ENCODE assay signal across 8 mouse cellular contexts in the genomic region with DNA sequence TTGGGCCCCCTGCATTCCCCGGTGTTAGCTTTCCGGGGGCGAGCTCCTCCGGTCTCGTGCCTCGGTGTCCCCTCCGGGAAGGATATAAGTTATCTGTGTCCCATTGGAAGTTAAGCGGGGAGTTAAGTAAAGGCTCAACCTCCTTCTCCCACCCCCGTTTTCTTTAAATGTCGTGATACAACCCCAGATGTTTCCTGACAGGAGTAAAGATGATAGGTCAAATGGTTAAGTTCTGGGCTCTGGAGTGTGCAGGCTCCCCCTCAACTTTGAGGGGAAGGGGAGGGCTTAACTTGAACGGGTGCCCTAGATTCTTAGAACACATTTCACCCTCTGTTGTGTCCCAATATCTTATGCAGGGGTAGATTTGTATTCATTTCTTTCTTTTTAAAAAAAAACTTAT. TPM values are rescaled to one million over a fixed set of nuclear protein-coding genes. Genes with fewer than 3 reads are reported as not detected.
DNase-seq lines count a peak whose midpoint lies in the region; ATAC-seq and TF ChIP-seq lines count a peak whose summit lies in the region.

No protein-coding gene starts in this region.

- H3K4me3 ChIP-seq in kidney, adult 2 months (ENCODE audit: insufficient read depth, low read depth, low read length): peak overlapping the region; percentile 89
- H3K4me3 ChIP-seq in hindbrain, embryonic 11.5 days (ENCODE audit: low read depth, low read length): peak overlapping the region; percentile 64
- peak overlapping the region; percentile 95 for H3K4me3 ChIP-seq in midbrain, embryonic 12.5 days

- H3K36me3 ChIP-seq in kidney, adult 2 months (ENCODE audit: control insufficient read depth, insufficient read depth, low read length): no peaks in the 10 kb centered on the region; the same call in 1 of the 2 replicates
- H3K36me3 ChIP-seq in hindbrain, embryonic 11.5 days (ENCODE audit: control insufficient read depth, insufficient read depth, low read length): peaks cover 10% of the 10 kb centered on the region; the same call in 1 of the 2 replicates
- peaks cover 47% of the 10 kb centered on the region for H3K36me3 ChIP-seq in midbrain, embryonic 12.5 days

- 0% methylated on average over 11 of the region's 11 CpGs for WGBS in kidney, adult 2 months
- WGBS in hindbrain, embryonic 11.5 days: 2% methylated on average over 11 of the region's 11 CpGs
- 0% methylated on average over 11 of the region's 11 CpGs for WGBS in midbrain, embryonic 12.5 days

- TF ChIP-seq CTCF in kidney, adult 2 months (conservative IDR thresholded peaks at IDR 0.05; ENCODE audit: insufficient read depth, insufficient read length, low read depth, low read length): no peak

- H3K27ac ChIP-seq in kidney, adult 2 months (ENCODE audit: insufficient read depth, low read depth, low read length): no peak overlapping the region
- H3K27ac ChIP-seq in hindbrain, embryonic 11.5 days (ENCODE audit: low read depth, low read length): 0 out of 2 replicates have a peak overlapping the region, but pooled peaks have one; percentile 60
- H3K27ac ChIP-seq in midbrain, embryonic 12.5 days (replicated peaks): peak overlapping the region; percentile 78

- no peak for ATAC-seq in hindbrain, embryonic 11.5 days (ENCODE audit: low FRiP score)
- ATAC-seq in midbrain, embryonic 12.5 days (ENCODE audit: low FRiP score, low read depth): 0 out of 2 replicates have a peak, but pooled peaks have one; percentile 0

- no peaks in the 10 kb centered on the region for H3K27me3 ChIP-seq in kidney, adult 2 months (replicated peaks; ENCODE audit: control insufficient read depth, insufficient read depth, low read length)
- H3K27me3 ChIP-seq in hindbrain, embryonic 11.5 days (ENCODE audit: control insufficient read depth, insufficient read depth, low read length): no peaks in the 10 kb centered on the region
- H3K27me3 ChIP-seq in midbrain, embryonic 12.5 days: no peaks in the 10 kb centered on the region

- H3K9me3 ChIP-seq in hindbrain, embryonic 11.5 days (ENCODE audit: control insufficient read depth, low read length): no peaks in the 10 kb centered on the region
- no peaks in the 10 kb centered on the region for H3K9me3 ChIP-seq in midbrain, embryonic 12.5 days

- peak overlapping the region; percentile 76 for H3K9ac ChIP-seq in hindbrain, embryonic 11.5 days (ENCODE audit: low read depth, low read length)
- H3K9ac ChIP-seq in midbrain, embryonic 12.5 days (replicated peaks): peak overlapping the region; percentile 89

- 0 out of 2 replicates have a peak, but pooled peaks cover 4% of the 10 kb centered on the region for H3K4me1 ChIP-seq in kidney, adult 2 months (ENCODE audit: control insufficient read depth, insufficient read depth, low read length)
- H3K4me1 ChIP-seq in hindbrain, embryonic 11.5 days (replicated peaks; ENCODE audit: control insufficient read depth, insufficient read depth, low read length): peaks cover 2% of the 10 kb centered on the region; the same call in 1 of the 2 replicates
- peaks cover 33% of the 10 kb centered on the region for H3K4me1 ChIP-seq in midbrain, embryonic 12.5 days

- H3K4me2 ChIP-seq in hindbrain, embryonic 11.5 days (replicated peaks; ENCODE audit: low read depth, low read length): peak overlapping the region; percentile 36
- H3K4me2 ChIP-seq in midbrain, embryonic 12.5 days (replicated peaks): peak overlapping the region; percentile 69

- DNase-seq in kidney, adult 2 months: no peak
- DNase-seq in kidney, adult 11 months: no peak
- DNase-seq in NIH3T3 (ENCODE audit: low read depth): peak; percentile 14
- DNase-seq in hindbrain, embryonic 11.5 days (ENCODE audit: low spot score): no peak
- no peak for DNase-seq in spleen, adult 12 weeks (ENCODE audit: low spot score)
- no peak for DNase-seq in layer of hippocampus, adult 8-10 months (ENCODE audit: low spot score in 2 of 2)
- DNase-seq in frontal cortex, adult 2 months (ENCODE audit: extremely low spot score in 1 of 2, low spot score in 1 of 2): no peak

- TF ChIP-seq POLR2A in kidney, adult 2 months (IDR thresholded peaks at IDR 0.05; ENCODE audit: low read depth, low read length): no peak

RNA-seq across cellular contexts. Expression of a gene that starts 0.8 kb away (rescaled TPM):
- polyA plus RNA-seq in kidney, adult 2 months (2012; rRNA removed): 31.3 and 37.7 TPM in 2 replicates
- 44.7 and 44.9 TPM in 2 replicates for polyA plus RNA-seq in hindbrain, embryonic 11.5 days (2014; fragmentation: Nextera tagmentation; extraction: Ambion mirVana)
- polyA plus RNA-seq in midbrain, embryonic 12.5 days (2016; fragmentation: Nextera tagmentation; extraction: Ambion mirVana): 38.8 and 45.0 TPM in 2 replicates
- total RNA-seq in layer of hippocampus, adult 8-10 months (2022): 10 to 100 TPM; 23.7 to 28.8 (median 26.9) TPM
- 24.7 and 26.9 TPM in 2 replicates for polyA plus RNA-seq in frontal cortex, adult 2 months (2012; rRNA removed)

RNA-seq across cellular contexts. Expression of a gene that starts 0.9 kb away (rescaled TPM):
- 0.92 and 1.2 TPM in 2 replicates for polyA plus RNA-seq in kidney, adult 2 months (2012; rRNA removed)
- 142 and 144 TPM in 2 replicates for polyA plus RNA-seq in hindbrain, embryonic 11.5 days (2014; fragmentation: Nextera tagmentation; extraction: Ambion mirVana)
- polyA plus RNA-seq in midbrain, embryonic 12.5 days (2016; fragmentation: Nextera tagmentation; extraction: Ambion mirVana): 101 and 111 TPM in 2 replicates
- 1 to 10 TPM; 1.1 to 2.4 (median 1.5) TPM for total RNA-seq in layer of hippocampus, adult 8-10 months (2022)
- polyA plus RNA-seq in frontal cortex, adult 2 months (2012; rRNA removed): 1.5 and 1.8 TPM in 2 replicates

RNA-seq across cellular contexts. Expression of a gene that starts 22.3 kb away (rescaled TPM):
- 0.22 and 0.30 TPM in 2 replicates for polyA plus RNA-seq in kidney, adult 2 months (2012; rRNA removed)
- polyA plus RNA-seq in hindbrain, embryonic 11.5 days (2014; fragmentation: Nextera tagmentation; extraction: Ambion mirVana): 0.12 and 0.40 TPM in 2 replicates
- polyA plus RNA-seq in midbrain, embryonic 12.5 days (2016; fragmentation: Nextera tagmentation; extraction: Ambion mirVana): 0.30 and 0.31 TPM in 2 replicates
- total RNA-seq in layer of hippocampus, adult 8-10 months (2022): under 1 TPM in 3 of 4 experiments, not detected in 1; 0.31 to 0.55 (median 0.33) TPM
- 0.29 and 0.38 TPM in 2 replicates for polyA plus RNA-seq in frontal cortex, adult 2 months (2012; rRNA removed)

RNA-seq across cellular contexts. Expression of a gene that starts 25.9 kb away (rescaled TPM):
- polyA plus RNA-seq in kidney, adult 2 months (2012; rRNA removed): 16.3 and 17.5 TPM in 2 replicates
- 27.6 TPM in 2 replicates for polyA plus RNA-seq in hindbrain, embryonic 11.5 days (2014; fragmentation: Nextera tagmentation; extraction: Ambion mirVana)
- polyA plus RNA-seq in midbrain, embryonic 12.5 days (2016; fragmentation: Nextera tagmentation; extraction: Ambion mirVana): 25.8 and 32.6 TPM in 2 replicates
- total RNA-seq in layer of hippocampus, adult 8-10 months (2022): 10 to 100 TPM; 19.5 to 22.8 (median 21.6) TPM
- polyA plus RNA-seq in frontal cortex, adult 2 months (2012; rRNA removed): 17.5 and 18.5 TPM in 2 replicates

Comparison
In these comparisons a context has a peak if more than half of its experiments do, and no peak if none do; other contexts are left out.
1. RNA of a gene that starts 0.9 kb away (polyA plus RNA-seq): 142 to 144 TPM in hindbrain, embryonic 11.5 days and 101 to 111 TPM in midbrain, embryonic 12.5 days; 1.5 to 1.8 TPM in frontal cortex, adult 2 months and 0.92 to 1.2 TPM in kidney, adult 2 months; every median in the first group is over 10 times any median in the second.
2. Peak in every context shown above with its lines, with median percentiles within 50 percentile points of each other: H3K4me3 ChIP-seq.